Mouse (Mus musculus) lung, postnatal 0 days (tissue): ENCODE measurements around the gene Slc10a4.

Source experiments
- CTCF ChIP-seq: IDR thresholded peaks from 2 replicates; pipeline ENCODE4 v1.5.1; 2016; ENCODE audit warnings: antibody characterized with exemption, mild to moderate bottlenecking
- EP300 ChIP-seq: IDR thresholded peaks from 2 replicates; pipeline ENCODE4 v1.6.1; 2016; ENCODE audit warnings: antibody characterized with exemption, mild to moderate bottlenecking, control low read depth

DNA sequence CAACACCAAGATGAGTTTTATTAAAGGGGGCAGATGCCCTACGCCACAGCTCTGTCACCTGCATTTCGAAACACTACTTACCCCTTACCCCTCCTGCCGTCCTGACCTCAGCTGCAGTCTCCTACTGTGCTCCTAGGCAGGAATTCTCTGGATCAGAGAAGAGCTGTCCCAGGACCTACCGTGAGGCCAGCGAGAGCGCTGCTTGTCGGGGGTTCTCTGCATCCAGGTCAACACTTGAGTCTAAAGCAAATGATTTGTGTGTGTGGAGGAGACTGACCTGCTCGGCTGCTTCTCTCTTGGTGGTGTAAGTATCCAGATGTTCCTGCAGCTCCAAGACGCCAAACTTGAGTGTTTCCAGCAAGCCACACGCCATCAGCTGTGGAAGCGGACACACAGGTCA, 25.8 kb downstream of the Slc10a4 start:
- TF ChIP-seq EP300 (no peak), CTCF (no peak)
